Mouse (Mus musculus) adrenal gland, adult 10 weeks (tissue): Measurements from ENCODE around the gene Tubgcp3. TPM values are rescaled to one million over a fixed set of nuclear protein-coding genes. Genes with fewer than 3 reads are reported as not detected.

Source experiments
- polyA plus RNA-seq: library from polyadenylated mRNA; stranded (reverse); fragments of 350-450 nt; fragmentation: Illumina TruSeq; extraction: RNeasy Lipid Tissue Mini Kit (QIAGEN cat#74804); gene quantifications from one replicate; pipeline ENCODE4 v1.2.3, GENCODE M21; 2014; ENCODE audit warnings: low read depth, low replicate concordance

Gene Tubgcp3
- polyA plus RNA-seq: 32.7 TPM

GRCm38 (mm10) chr8:12672056-12672881 lies at the start of gene Tubgcp3:
Gene Tubgcp3, minus strand, starts transcription at chr8:12672248.

GRCm38 (mm10) chr8:12572814-12573534 lies 99.1 kb downstream of the Tubgcp3 start, which contains the start of gene Spaca7:
Gene Spaca7, plus strand, starts transcription at chr8:12573029.

Other genes with a start within 250 kb of the Tubgcp3 start
- not detected for gene Spaca7, start 99.2 kb downstream of the Tubgcp3 start, polyA plus RNA-seq
- gene Atp11a, start 84.8 kb upstream of the Tubgcp3 start, polyA plus RNA-seq: 56.0 TPM
- gene Mcf2l, start 201.6 kb upstream of the Tubgcp3 start, polyA plus RNA-seq: 8.3 TPM